Mouse (Mus musculus) lung, embryonic 16.5 days (tissue): Measurements from ENCODE around the gene Zmynd10. TPM values are rescaled to one million over a fixed set of nuclear protein-coding genes. Genes with fewer than 3 reads are reported as not detected.
A peak's percentile ranks its signal among the peaks of the same experiment; 100 is the strongest.

Source experiments
- ATAC-seq: fragments of 200-750 bp; cut with Nextera tagmentation; 2 replicates; pipeline ENCODE4 v1.8.0; 2017; ENCODE audit warnings: low read depth, mild to moderate bottlenecking, moderate library complexity
- H3K27ac ChIP-seq: fragments of 300-500 bp; sonication (generic); 2 replicates; pipeline ENCODE4 v1.5.1; 2014; ENCODE audit warnings: mild to moderate bottlenecking, control low read depth, low read length
- H3K27me3 ChIP-seq: fragments of 300-500 bp; sonication (generic); 2 replicates; pipeline ENCODE4 v1.6.1; 2014; ENCODE audit warnings: low read depth, low read length, mixed read lengths; ENCODE audit not compliant: control insufficient read depth, insufficient read depth
- H3K36me3 ChIP-seq: fragments of 300-500 bp; sonication (generic); 2 replicates; pipeline ENCODE4 v1.6.1; 2014; ENCODE audit warnings: low read length; ENCODE audit not compliant: control insufficient read depth, insufficient read depth
- H3K4me1 ChIP-seq: fragments of 300-500 bp; sonication (generic); replicated peaks from 2 replicates; pipeline ENCODE4 v1.6.1; 2014; ENCODE audit warnings: low read length, mixed read lengths; ENCODE audit not compliant: control insufficient read depth, insufficient read depth
- H3K4me2 ChIP-seq: fragments of 300-500 bp; sonication (generic); 2 replicates; pipeline ENCODE4 v1.6.1; 2014; ENCODE audit warnings: low read depth, low read length, control low read depth
- H3K4me3 ChIP-seq: fragments of 300-500 bp; sonication (generic); 2 replicates; pipeline ENCODE4 v1.5.1; 2014; ENCODE audit warnings: mild to moderate bottlenecking, low read length, control low read depth
- H3K9ac ChIP-seq: fragments of 300-500 bp; sonication (generic); 2 replicates; pipeline ENCODE4 v1.6.1; 2014; ENCODE audit warnings: low read length, control low read depth
- H3K9me3 ChIP-seq: fragments of 300-500 bp; sonication (generic); 2 replicates; pipeline ENCODE4 v1.6.1; 2016; ENCODE audit warnings: low read length; ENCODE audit not compliant: control insufficient read depth
- WGBS: fragments of 180-500 bp; shearing (Covaris S2); extraction: QIAGEN DNeasy Blood & Tissue Kit; methylation state at CpG from one replicate; pipeline ENCODE4 v1.1.7; 2014; 5-methylcytosine and 5-hydroxymethylcytosine counted together
- polyA plus RNA-seq: library from polyadenylated mRNA; unstranded; fragments of >200 nt; fragmentation: Nextera tagmentation; extraction: Ambion mirVana; gene quantifications from 2 replicates; pipeline ENCODE4 v1.2.1, GENCODE M21; 2015

The Zmynd10 gene
- polyA plus RNA-seq, 1 experiment from 2014 or later: 16.7 TPM

- H3K9me3 ChIP-seq: no peaks in the 10 kb centered on the region
- H3K4me2 ChIP-seq: no peak overlapping the region
- H3K27me3 ChIP-seq: no peaks in the 10 kb centered on the region; the same call in 1 of the 2 replicates
- 11% methylated on average over 14 of the region's 14 CpGs for WGBS
- H3K4me3 ChIP-seq: no peak overlapping the region
- H3K4me1 ChIP-seq: no peaks in the 10 kb centered on the region
- H3K9ac ChIP-seq: no peak overlapping the region
- H3K27ac ChIP-seq: no peak overlapping the region
- ATAC-seq: no peak
- no peaks in the 10 kb centered on the region for H3K36me3 ChIP-seq
Observed at GRCm38 (mm10) chr9:107514303-107514955, 32.7 kb upstream of the Zmynd10 start.

DNA sequence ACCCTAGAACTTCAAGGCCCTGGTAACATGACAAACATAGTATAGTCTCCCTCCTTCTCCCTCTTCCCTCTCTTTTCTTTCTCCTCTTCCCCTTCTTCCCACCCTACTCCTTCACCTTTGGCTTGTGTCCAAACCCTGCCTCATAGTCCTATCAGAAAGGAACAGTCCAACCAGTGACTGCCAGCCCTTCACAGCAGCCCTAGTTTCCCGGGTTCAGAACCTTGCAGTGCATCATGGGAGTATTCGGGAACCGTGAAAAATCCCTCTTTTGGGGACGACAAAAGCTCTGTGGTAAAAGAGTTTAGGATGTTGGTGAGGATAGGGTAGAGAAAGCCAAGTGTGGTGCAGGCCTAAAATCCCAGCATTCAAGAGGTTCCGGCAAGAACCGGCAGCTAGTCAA, 26.8 kb upstream of the Zmynd10 start:
- WGBS: 57% methylated on average over 6 of the region's 6 CpGs
- ATAC-seq: no peak
- Histone ChIP-seq H3K4me2 (no peak overlapping the region), H3K9me3 (no peaks in the 10 kb centered on the region), H3K4me1 (peaks cover 9% of the 10 kb centered on the region), H3K9ac (no peak overlapping the region), H3K27ac (no peak overlapping the region), H3K27me3 (peaks cover 4% of the 10 kb centered on the region), H3K4me3 (no peak overlapping the region), H3K36me3 (no peaks in the 10 kb centered on the region)

- H3K9me3 ChIP-seq: no peaks in the 10 kb centered on the region
- no peak for ATAC-seq
- no peak overlapping the region for H3K4me3 ChIP-seq
- peaks cover 13% of the 10 kb centered on the region for H3K27me3 ChIP-seq
- H3K36me3 ChIP-seq: no peaks in the 10 kb centered on the region
- no peak overlapping the region for H3K9ac ChIP-seq
- peaks cover 9% of the 10 kb centered on the region for H3K4me1 ChIP-seq
- H3K4me2 ChIP-seq: peak overlapping the region; percentile 51; the same call in 1 of the 2 replicates
- 36% methylated on average over 5 of the region's 5 CpGs for WGBS
- H3K27ac ChIP-seq: no peak overlapping the region
Observed at GRCm38 (mm10) chr9:107521190-107521589, 25.9 kb upstream of the Zmynd10 start.

GRCm38 (mm10) chr9:107521711-107522399, 25.2 kb upstream of the Zmynd10 start:
- Histone ChIP-seq H3K27ac (no peak overlapping the region), H3K4me1 (peaks cover 15% of the 10 kb centered on the region), H3K27me3 (peaks cover 14% of the 10 kb centered on the region), H3K4me3 (peak overlapping the region; percentile 31), H3K4me2 (peak overlapping the region; percentile 51), H3K9ac (peak overlapping the region; percentile 43), H3K36me3 (no peaks in the 10 kb centered on the region), H3K9me3 (no peaks in the 10 kb centered on the region)
- WGBS: 17% methylated on average over 25 of the region's 25 CpGs
- peak; percentile 31; the same call in 1 of the 2 replicates for ATAC-seq

DNA sequence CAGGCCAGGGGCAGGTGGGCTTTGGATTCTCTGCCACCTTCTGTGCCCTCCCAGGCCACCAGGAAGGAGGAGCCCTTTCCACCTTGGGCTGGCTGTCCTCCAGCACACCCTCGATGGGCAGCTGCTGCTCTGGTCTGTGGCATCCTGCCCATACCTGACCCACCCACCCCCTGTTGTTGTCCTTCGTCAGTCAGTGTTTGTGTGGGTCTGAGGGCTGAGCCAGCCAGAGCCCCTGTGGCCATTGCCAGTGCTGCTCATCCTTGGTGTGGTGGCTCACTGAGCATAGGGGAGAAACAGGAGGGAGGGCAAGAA, 24.7 kb upstream of the Zmynd10 start:
- peak overlapping the region; percentile 51 for H3K4me2 ChIP-seq
- no peak overlapping the region for H3K27ac ChIP-seq
- WGBS: 24% methylated on average over 2 of the region's 2 CpGs
- H3K36me3 ChIP-seq: no peaks in the 10 kb centered on the region
- H3K9ac ChIP-seq: peak overlapping the region; percentile 43
- peaks cover 17% of the 10 kb centered on the region for H3K4me1 ChIP-seq
- no peaks in the 10 kb centered on the region for H3K9me3 ChIP-seq
- H3K27me3 ChIP-seq: peaks cover 18% of the 10 kb centered on the region
- no peak for ATAC-seq
- no peak overlapping the region; the same call in 1 of the 2 replicates for H3K4me3 ChIP-seq

DNA sequence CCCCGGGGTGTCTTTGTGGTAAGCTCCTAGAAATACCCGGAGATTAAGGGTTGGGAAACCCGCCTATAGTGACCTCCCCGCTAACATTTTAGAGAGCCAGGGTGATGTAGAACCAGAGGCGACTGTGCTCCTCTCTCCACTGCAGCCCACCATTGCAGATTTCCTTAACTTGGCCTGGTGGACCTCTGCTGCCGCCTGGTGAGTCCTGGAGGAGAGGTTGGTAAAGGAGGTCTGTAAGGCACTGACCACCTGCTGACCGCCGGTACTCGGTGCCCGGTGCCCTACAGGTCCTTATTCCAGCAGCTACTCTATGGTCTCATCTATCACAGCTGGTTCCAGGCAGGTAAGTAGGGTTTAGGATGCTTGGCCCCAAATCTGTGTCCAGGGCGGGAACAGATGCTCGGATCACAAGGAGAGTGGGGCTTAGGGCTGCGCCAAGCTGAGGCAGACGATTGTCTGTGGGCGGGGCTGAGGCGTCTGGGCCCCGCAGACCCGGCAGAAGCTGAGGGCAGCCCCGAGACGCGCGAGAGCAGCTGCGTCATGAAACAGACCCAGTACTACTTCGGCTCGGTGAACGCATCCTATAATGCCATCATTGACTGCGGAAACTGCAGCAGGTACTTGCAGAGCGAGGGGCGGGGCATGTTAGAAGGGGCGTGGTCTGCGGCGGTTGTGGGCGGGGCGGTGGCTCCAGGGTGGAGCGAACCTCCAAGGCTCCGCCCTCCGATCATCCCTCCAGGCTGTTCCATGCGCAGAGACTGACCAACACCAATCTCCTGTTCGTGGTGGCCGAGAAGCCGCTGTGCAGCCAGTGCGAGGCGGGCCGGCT, 20.7 kb upstream of the Zmynd10 start:
- Histone ChIP-seq H3K4me2 (peak overlapping the region; percentile 61), H3K9ac (peak overlapping the region; percentile 32; the same call in 1 of the 2 replicates), H3K27ac (no peak overlapping the region), H3K4me3 (peak overlapping the region; percentile 43), H3K4me1 (peaks cover 17% of the 10 kb centered on the region), H3K36me3 (no peaks in the 10 kb centered on the region), H3K9me3 (no peaks in the 10 kb centered on the region), H3K27me3 (peaks cover 27% of the 10 kb centered on the region)
- 5% methylated on average over 44 of the region's 44 CpGs for WGBS
- ATAC-seq: peak; percentile 78

DNA sequence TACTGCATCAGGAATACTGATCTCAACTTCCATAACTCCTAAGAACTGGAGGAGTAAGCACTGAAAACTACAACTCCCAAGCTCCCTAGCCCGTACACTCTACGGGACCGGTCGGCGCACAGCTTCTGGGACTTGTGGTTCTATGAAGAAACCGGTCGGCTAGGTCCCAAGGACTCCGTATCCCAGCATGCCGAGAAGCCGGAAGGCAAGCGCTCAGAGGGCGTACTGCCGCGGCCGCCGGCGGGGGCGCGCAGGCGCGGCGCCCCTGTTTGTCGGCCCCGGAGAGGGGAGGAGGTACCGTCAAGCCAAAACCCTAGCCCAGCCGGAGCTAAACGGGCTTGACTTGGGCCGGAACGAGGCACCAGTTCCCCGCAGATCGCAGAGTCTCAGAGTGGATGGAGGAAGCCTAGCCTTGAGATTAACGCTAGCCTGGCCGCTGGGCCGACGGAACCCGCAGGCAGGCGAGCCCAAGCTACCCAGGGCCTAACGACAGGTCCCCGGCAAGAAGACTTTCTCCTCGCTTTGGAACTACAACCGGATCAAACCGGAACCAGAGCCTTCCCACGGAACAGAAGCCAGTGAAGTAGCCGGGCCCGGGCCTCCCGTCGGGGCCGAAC, 13.2 kb upstream of the Zmynd10 start, which contains the start of gene Tmem115:
Gene Tmem115 (plus strand): TSS at position 155 of the 617 bp plus-strand sequence.
- Histone ChIP-seq H3K4me1 (peaks cover 21% of the 10 kb centered on the region), H3K4me3 (peak within 1 kb of the TSS; percentile 86), H3K9me3 (no peaks in the 10 kb centered on the region), H3K27ac (peak within 1 kb of the TSS; percentile 74), H3K36me3 (peaks cover 13% of the 10 kb centered on the region), H3K9ac (peak within 1 kb of the TSS; percentile 90), H3K4me2 (peak within 1 kb of the TSS; percentile 95), H3K27me3 (no peaks in the 10 kb centered on the region)
- under 1% methylated on average over 48 of the region's 48 CpGs for WGBS
- ATAC-seq: peak; percentile 99

DNA sequence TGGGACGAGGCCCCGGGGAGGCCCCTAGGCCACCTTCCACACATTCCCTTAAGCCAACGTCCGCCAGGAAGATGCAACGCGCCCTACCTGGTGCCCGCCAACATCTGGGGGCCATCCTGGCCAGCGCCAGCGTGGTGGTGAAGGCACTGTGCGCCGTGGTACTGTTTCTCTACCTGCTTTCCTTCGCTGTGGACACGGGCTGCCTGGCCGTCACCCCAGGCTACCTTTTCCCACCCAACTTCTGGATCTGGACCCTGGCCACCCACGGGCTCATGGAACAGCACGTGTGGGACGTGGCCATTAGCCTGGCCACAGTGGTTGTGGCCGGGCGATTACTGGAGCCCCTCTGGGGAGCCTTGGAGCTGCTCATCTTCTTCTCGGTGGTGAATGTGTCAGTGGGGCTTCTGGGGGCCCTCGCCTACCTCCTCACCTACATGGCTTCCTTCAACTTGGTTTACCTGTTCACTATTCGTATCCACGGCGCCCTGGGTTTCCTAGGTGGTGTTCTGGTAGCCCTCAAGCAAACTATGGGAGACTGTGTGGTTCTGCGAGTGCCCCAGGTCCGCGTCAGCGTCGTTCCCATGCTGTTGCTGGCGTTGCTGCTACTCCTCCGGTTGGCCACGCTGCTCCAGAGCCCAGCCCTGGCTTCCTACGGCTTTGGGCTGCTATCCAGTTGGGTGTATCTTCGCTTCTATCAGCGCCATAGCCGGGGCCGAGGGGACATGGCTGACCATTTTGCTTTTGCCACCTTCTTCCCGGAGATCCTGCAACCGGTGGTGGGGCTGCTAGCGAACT, 12.5 kb upstream of the Zmynd10 start:
- Histone ChIP-seq H3K27ac (peak overlapping the region; percentile 74), H3K9me3 (no peaks in the 10 kb centered on the region), H3K27me3 (no peaks in the 10 kb centered on the region), H3K36me3 (peaks cover 19% of the 10 kb centered on the region), H3K4me3 (peak overlapping the region; percentile 86), H3K4me1 (peaks cover 21% of the 10 kb centered on the region), H3K9ac (peak overlapping the region; percentile 90), H3K4me2 (peak overlapping the region; percentile 95)
- ATAC-seq: peak; percentile 1
- WGBS: under 1% methylated on average over 40 of the region's 40 CpGs
